Mouse (Mus musculus): ENCODE measurements around the gene Elavl1. TPM values are rescaled to one million over a fixed set of nuclear protein-coding genes. Genes with fewer than 3 reads are reported as not detected.

The Elavl1 gene
- polyA plus RNA-seq, 1 experiment from 2014 or later: 80.1 TPM

DNA sequence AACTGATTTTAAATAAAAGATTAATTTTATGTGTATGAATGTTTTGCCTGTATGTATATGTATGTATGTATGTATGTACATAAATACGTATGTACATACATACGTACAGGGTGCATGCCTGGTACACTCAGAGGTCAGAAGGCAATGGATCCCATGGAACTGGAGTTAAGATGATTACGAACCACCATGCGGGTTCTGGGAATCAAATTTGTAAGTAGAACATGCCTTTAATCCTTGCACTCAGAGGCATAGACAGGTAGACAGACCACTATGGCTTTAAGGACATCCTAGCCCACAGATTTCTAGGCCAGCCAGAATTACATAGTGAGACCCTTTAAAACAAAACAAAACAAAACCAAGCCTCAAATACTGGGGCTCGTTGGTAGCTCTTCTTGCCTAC lies 7.1 kb downstream of the Elavl1 start:
- peaks cover 6% of the 10 kb centered on the region; the same call in 1 of the 2 replicates for H3K36me3 ChIP-seq (ENCODE audit: control insufficient read depth, insufficient read depth)
- no peak overlapping the region for H3K4me2 ChIP-seq (ENCODE audit: low read depth, low read length)
- H3K27ac ChIP-seq (ENCODE audit: low read length): no peak overlapping the region
- no peak overlapping the region for H3K4me3 ChIP-seq (ENCODE audit: low read depth, low read length)
- no peak overlapping the region for H3K9ac ChIP-seq (ENCODE audit: low read depth, low read length)
- no peaks in the 10 kb centered on the region for H3K9me3 ChIP-seq (replicated peaks; ENCODE audit: control insufficient read depth, low read length)
- no peaks in the 10 kb centered on the region for H3K27me3 ChIP-seq (ENCODE audit: control insufficient read depth, insufficient read depth, low read depth, low read length)
- 85% methylated on average over 5 of the region's 5 CpGs for WGBS (ENCODE audit: insufficient replicate concordance)
- peaks cover 35% of the 10 kb centered on the region for H3K4me1 ChIP-seq (ENCODE audit: control insufficient read depth, low read depth, low read length)
- ATAC-seq (ENCODE audit: low read depth): no peak

DNA sequence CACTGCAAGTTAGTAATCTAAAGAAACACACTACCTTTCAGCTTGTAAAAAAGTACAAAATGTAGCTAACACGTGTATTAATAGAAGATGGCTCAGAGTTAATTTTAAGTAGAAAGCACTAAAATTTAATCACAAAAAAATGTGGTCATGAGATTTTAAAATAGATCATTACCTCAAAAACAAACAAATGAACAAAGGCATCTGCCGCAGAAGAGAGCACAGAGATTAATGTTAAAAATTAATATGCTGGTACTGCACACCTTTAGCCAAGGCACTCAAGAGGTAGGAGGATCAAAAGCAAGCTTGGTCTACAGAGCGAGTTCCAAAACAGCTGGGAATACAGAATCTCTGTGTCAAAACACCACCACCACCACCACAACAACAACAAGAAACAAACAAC lies 10.4 kb downstream of the Elavl1 start:
- 78% methylated on average over 3 of the region's 3 CpGs for WGBS (ENCODE audit: insufficient replicate concordance)
- Histone ChIP-seq H3K36me3 (ENCODE audit: control insufficient read depth, insufficient read depth) (peaks cover 15% of the 10 kb centered on the region), H3K4me2 (ENCODE audit: low read depth, low read length) (no peak overlapping the region), H3K4me1 (ENCODE audit: control insufficient read depth, low read depth, low read length) (peaks cover 25% of the 10 kb centered on the region), H3K4me3 (ENCODE audit: low read depth, low read length) (no peak overlapping the region), H3K27ac (ENCODE audit: low read length) (no peak overlapping the region), H3K9ac (ENCODE audit: low read depth, low read length) (no peak overlapping the region), H3K9me3 (replicated peaks; ENCODE audit: control insufficient read depth, low read length) (no peaks in the 10 kb centered on the region), H3K27me3 (ENCODE audit: control insufficient read depth, insufficient read depth, low read depth, low read length) (no peaks in the 10 kb centered on the region)
- ATAC-seq (ENCODE audit: low read depth): no peak

- Histone ChIP-seq H3K9me3 (replicated peaks; ENCODE audit: control insufficient read depth, low read length) (no peaks in the 10 kb centered on the region), H3K4me1 (ENCODE audit: control insufficient read depth, low read depth, low read length) (peaks cover 17% of the 10 kb centered on the region), H3K27me3 (ENCODE audit: control insufficient read depth, insufficient read depth, low read depth, low read length) (no peaks in the 10 kb centered on the region), H3K36me3 (ENCODE audit: control insufficient read depth, insufficient read depth) (peaks cover 17% of the 10 kb centered on the region), H3K9ac (ENCODE audit: low read depth, low read length) (no peak overlapping the region), H3K4me3 (ENCODE audit: low read depth, low read length) (no peak overlapping the region), H3K27ac (ENCODE audit: low read length) (no peak overlapping the region), H3K4me2 (ENCODE audit: low read depth, low read length) (no peak overlapping the region)
- WGBS (ENCODE audit: insufficient replicate concordance): 66% methylated on average over 3 of the region's 3 CpGs
- no peak for ATAC-seq (ENCODE audit: low read depth)
These were observed 11.7 kb downstream of the Elavl1 start for GRCm38 (mm10) chr8:4313254-4314124.

DNA sequence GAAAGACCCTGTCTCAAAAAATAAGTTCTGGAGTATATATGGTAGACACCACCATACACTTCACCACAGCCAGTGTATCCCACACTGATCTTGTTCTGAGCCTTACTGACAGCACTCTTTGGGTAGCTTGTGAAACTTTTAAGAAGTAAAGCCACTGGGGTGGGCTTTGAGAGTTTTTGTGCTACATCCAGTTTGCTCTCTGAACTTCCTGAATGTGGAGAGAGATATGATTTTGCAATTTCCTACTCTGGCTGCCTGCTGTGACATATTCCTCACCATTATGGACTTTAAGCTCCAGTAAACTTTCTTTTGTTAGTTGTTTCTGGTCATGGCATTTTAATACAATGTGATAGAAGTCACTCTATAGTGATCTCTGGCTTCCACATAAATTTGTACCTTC lies 13.1 kb downstream of the Elavl1 start:
- Histone ChIP-seq H3K4me3 (ENCODE audit: low read depth, low read length) (no peak overlapping the region), H3K9ac (ENCODE audit: low read depth, low read length) (no peak overlapping the region), H3K36me3 (ENCODE audit: control insufficient read depth, insufficient read depth) (peaks cover 21% of the 10 kb centered on the region), H3K4me1 (ENCODE audit: control insufficient read depth, low read depth, low read length) (peaks cover 14% of the 10 kb centered on the region), H3K4me2 (ENCODE audit: low read depth, low read length) (no peak overlapping the region), H3K9me3 (replicated peaks; ENCODE audit: control insufficient read depth, low read length) (no peaks in the 10 kb centered on the region), H3K27ac (ENCODE audit: low read length) (no peak overlapping the region; the same call in 1 of the 2 replicates), H3K27me3 (ENCODE audit: control insufficient read depth, insufficient read depth, low read depth, low read length) (no peaks in the 10 kb centered on the region)
- no peak for ATAC-seq (ENCODE audit: low read depth)

- Histone ChIP-seq H3K9ac (ENCODE audit: low read depth, low read length) (no peak overlapping the region), H3K36me3 (ENCODE audit: control insufficient read depth, insufficient read depth) (peaks cover 40% of the 10 kb centered on the region), H3K27me3 (ENCODE audit: control insufficient read depth, insufficient read depth, low read depth, low read length) (no peaks in the 10 kb centered on the region), H3K9me3 (replicated peaks; ENCODE audit: control insufficient read depth, low read length) (no peaks in the 10 kb centered on the region), H3K4me2 (ENCODE audit: low read depth, low read length) (no peak overlapping the region), H3K27ac (ENCODE audit: low read length) (no peak overlapping the region), H3K4me1 (ENCODE audit: control insufficient read depth, low read depth, low read length) (peaks cover 6% of the 10 kb centered on the region; the same call in 1 of the 2 replicates), H3K4me3 (ENCODE audit: low read depth, low read length) (no peak overlapping the region)
- ATAC-seq (ENCODE audit: low read depth): no peak
- 43% methylated on average over 2 of the region's 2 CpGs for WGBS (ENCODE audit: insufficient replicate concordance)
These were observed 19.4 kb downstream of the Elavl1 start for GRCm38 (mm10) chr8:4305838-4306237.

GRCm38 (mm10) chr8:4304124-4304547 lies 21.1 kb downstream of the Elavl1 start:
- WGBS (ENCODE audit: insufficient replicate concordance): 28% methylated on average over 3 of the region's 3 CpGs
- Histone ChIP-seq H3K4me2 (ENCODE audit: low read depth, low read length) (no peak overlapping the region), H3K9ac (ENCODE audit: low read depth, low read length) (no peak overlapping the region), H3K4me1 (ENCODE audit: control insufficient read depth, low read depth, low read length) (peaks cover 6% of the 10 kb centered on the region; the same call in 1 of the 2 replicates), H3K4me3 (ENCODE audit: low read depth, low read length) (no peak overlapping the region), H3K27ac (ENCODE audit: low read length) (no peak overlapping the region), H3K27me3 (ENCODE audit: control insufficient read depth, insufficient read depth, low read depth, low read length) (no peaks in the 10 kb centered on the region), H3K9me3 (replicated peaks; ENCODE audit: control insufficient read depth, low read length) (no peaks in the 10 kb centered on the region), H3K36me3 (ENCODE audit: control insufficient read depth, insufficient read depth) (peaks cover 39% of the 10 kb centered on the region)
- ATAC-seq (ENCODE audit: low read depth): peak; percentile 83

DNA sequence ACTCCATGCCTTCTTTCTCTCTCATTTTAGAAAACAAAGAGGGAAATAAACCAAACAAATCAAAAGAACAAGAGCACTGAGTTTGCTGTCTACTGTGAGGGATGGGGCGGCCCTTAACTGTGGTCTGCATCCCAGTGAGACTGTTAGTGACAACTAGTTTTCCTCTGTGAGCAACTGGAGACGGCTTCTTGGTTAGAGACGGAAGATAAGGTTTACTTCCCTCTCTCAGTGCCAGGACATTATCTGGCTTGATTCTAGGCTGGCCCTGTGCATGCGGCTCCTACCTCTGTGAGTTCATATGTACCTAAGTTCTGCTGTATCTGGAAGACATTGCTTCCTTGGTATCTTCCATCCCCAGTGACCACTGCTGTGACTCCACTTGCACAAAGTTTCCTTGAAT lies 27.4 kb downstream of the Elavl1 start:
- H3K36me3 ChIP-seq (ENCODE audit: control insufficient read depth, insufficient read depth): peaks cover 32% of the 10 kb centered on the region
- 53% methylated on average over 4 of the region's 4 CpGs for WGBS (ENCODE audit: insufficient replicate concordance)

DNA sequence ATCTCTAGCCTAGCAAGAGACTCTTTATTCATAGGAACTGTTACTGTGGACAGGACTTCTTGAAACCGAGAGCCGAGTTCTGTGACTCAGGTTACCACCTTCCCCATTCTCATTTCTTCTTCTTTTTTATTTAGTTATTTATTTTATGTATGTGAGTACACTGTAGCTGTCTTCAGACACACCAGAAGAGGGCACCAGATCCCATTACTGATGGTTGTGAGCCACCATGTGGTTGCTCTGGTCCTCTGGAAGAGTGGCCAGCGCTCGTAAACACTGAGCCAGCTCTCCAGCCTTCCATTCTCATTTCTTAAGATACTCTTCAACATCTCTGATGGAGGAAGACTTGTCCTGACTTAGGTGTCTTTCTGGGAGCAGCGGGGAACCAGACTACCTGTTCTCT lies 32.5 kb downstream of the Elavl1 start:
- H3K4me3 ChIP-seq (ENCODE audit: low read depth, low read length): no peak overlapping the region
- no peak overlapping the region for H3K9ac ChIP-seq (ENCODE audit: low read depth, low read length)
- H3K9me3 ChIP-seq (replicated peaks; ENCODE audit: control insufficient read depth, low read length): no peaks in the 10 kb centered on the region
- H3K4me1 ChIP-seq (ENCODE audit: control insufficient read depth, low read depth, low read length): no peaks in the 10 kb centered on the region
- H3K27me3 ChIP-seq (ENCODE audit: control insufficient read depth, insufficient read depth, low read depth, low read length): no peaks in the 10 kb centered on the region
- peaks cover 26% of the 10 kb centered on the region for H3K36me3 ChIP-seq (ENCODE audit: control insufficient read depth, insufficient read depth)
- H3K4me2 ChIP-seq (ENCODE audit: low read depth, low read length): no peak overlapping the region
- H3K27ac ChIP-seq (ENCODE audit: low read length): no peak overlapping the region
- WGBS (ENCODE audit: insufficient replicate concordance): 84% methylated on average over 5 of the region's 5 CpGs
- ATAC-seq (ENCODE audit: low read depth): no peak

More for the DNA sequence above, 27.4 kb downstream of the Elavl1 start:
- no peak overlapping the region for H3K4me2 ChIP-seq (ENCODE audit: low read depth, low read length)
- no peak overlapping the region for H3K9ac ChIP-seq (ENCODE audit: low read depth, low read length)
- H3K4me3 ChIP-seq (ENCODE audit: low read depth, low read length): no peak overlapping the region
- no peaks in the 10 kb centered on the region for H3K27me3 ChIP-seq (ENCODE audit: control insufficient read depth, insufficient read depth, low read depth, low read length)
- H3K27ac ChIP-seq (ENCODE audit: low read length): no peak overlapping the region
- H3K4me1 ChIP-seq (ENCODE audit: control insufficient read depth, low read depth, low read length): no peaks in the 10 kb centered on the region
- no peaks in the 10 kb centered on the region for H3K9me3 ChIP-seq (replicated peaks; ENCODE audit: control insufficient read depth, low read length)
- no peak for ATAC-seq (ENCODE audit: low read depth)

- H3K4me1 ChIP-seq (ENCODE audit: control insufficient read depth, low read depth, low read length): peaks cover 9% of the 10 kb centered on the region
- H3K9ac ChIP-seq (ENCODE audit: low read depth, low read length): peak overlapping the region; percentile 79
- 24% methylated on average over 9 of the region's 9 CpGs for WGBS (ENCODE audit: insufficient replicate concordance)
- H3K27ac ChIP-seq (ENCODE audit: low read length): peak overlapping the region; percentile 54; the same call in 1 of the 2 replicates
- H3K4me3 ChIP-seq (ENCODE audit: low read depth, low read length): peak overlapping the region; percentile 81
- peak overlapping the region; percentile 94 for H3K4me2 ChIP-seq (ENCODE audit: low read depth, low read length)
- H3K36me3 ChIP-seq (ENCODE audit: control insufficient read depth, insufficient read depth): peaks cover 3% of the 10 kb centered on the region; the same call in 1 of the 2 replicates
- no peak for ATAC-seq (ENCODE audit: low read depth)
- no peaks in the 10 kb centered on the region for H3K27me3 ChIP-seq (ENCODE audit: control insufficient read depth, insufficient read depth, low read depth, low read length)
- no peaks in the 10 kb centered on the region for H3K9me3 ChIP-seq (replicated peaks; ENCODE audit: control insufficient read depth, low read length)
These were observed 49.1 kb downstream of the Elavl1 start for GRCm38 (mm10) chr8:4276111-4276465.

All from liver, embryonic 16.5 days (tissue).